Mouse (Mus musculus) G1E (cell line): Measurements from ENCODE around the gene Gbgt1.

Experiments
- CTCF ChIP-seq: IDR thresholded peaks from 2 replicates; pipeline ENCODE4 v1.5.1; 2012; ENCODE audit warnings: low read depth, low read length, inconsistent platforms, mixed read lengths
- GATA2 ChIP-seq: IDR thresholded peaks from 2 replicates; pipeline ENCODE4 v1.6.1; 2012; ENCODE audit warnings: low read depth, low read length, inconsistent platforms, borderline replicate concordance
- POLR2AphosphoS5 ChIP-seq: IDR thresholded peaks from 2 replicates; pipeline ENCODE4 v1.6.1; 2012; ENCODE audit warnings: low read depth, low read length, inconsistent platforms; ENCODE audit not compliant: insufficient replicate concordance

- TF ChIP-seq POLR2AphosphoS5, result no peak
- no peak for TF ChIP-seq CTCF
- no peak for TF ChIP-seq GATA2
These were observed 40.1 kb upstream of the Gbgt1 start for GRCm38 (mm10) chr2:28456616-28457015.
